Mouse (Mus musculus) limb, embryonic 11.5 days (tissue): Measurements from ENCODE around the gene Tpbpb. TPM values are rescaled to one million over a fixed set of nuclear protein-coding genes. Genes with fewer than 3 reads are reported as not detected.
"Not testable (repeated sequence)": the region's sequence is repeated elsewhere in the genome, so short reads cannot be mapped to it uniquely, and the experiment has no call there.

Experiments
- ATAC-seq: fragments of 200-750 bp; cut with Nextera tagmentation; 2 replicates; pipeline ENCODE4 v1.8.0; 2017; ENCODE audit warnings: low read depth; ENCODE audit not compliant: insufficient number of reproducible peaks, low FRiP score, low TSS enrichment
- DNase-seq: peaks from one replicate; pipeline ENCODE4 v3.0.0-alpha.2; 2015; ENCODE audit warnings: low spot score
- H3K27ac ChIP-seq: fragments of 300-500 bp; sonication (generic); replicated peaks from 2 replicates; pipeline ENCODE4 v1.5.1; 2014; ENCODE audit warnings: low read depth, mild to moderate bottlenecking, low read length
- H3K27me3 ChIP-seq: fragments of 300-500 bp; sonication (generic); 2 replicates; pipeline ENCODE4 v1.6.1; 2014; ENCODE audit warnings: mild to moderate bottlenecking, low read length, mixed read lengths; ENCODE audit not compliant: control insufficient read depth, insufficient read depth
- H3K36me3 ChIP-seq: fragments of 300-500 bp; sonication (generic); 2 replicates; pipeline ENCODE4 v1.6.1; 2014; ENCODE audit warnings: mild to moderate bottlenecking, low read length, moderate library complexity, mixed read lengths; ENCODE audit not compliant: control insufficient read depth, insufficient read depth
- H3K4me1 ChIP-seq: fragments of 300-500 bp; sonication (generic); 2 replicates; pipeline ENCODE4 v1.6.1; 2014; ENCODE audit warnings: low read length, mixed read lengths; ENCODE audit not compliant: control insufficient read depth, insufficient read depth
- H3K4me2 ChIP-seq: fragments of 300-500 bp; sonication (generic); 2 replicates; pipeline ENCODE4 v1.6.1; 2014; ENCODE audit warnings: low read depth, mild to moderate bottlenecking, moderate library complexity; ENCODE audit not compliant: severe bottlenecking
- H3K4me3 ChIP-seq: fragments of 300-500 bp; sonication (generic); 2 replicates; pipeline ENCODE4 v1.5.1; 2014; ENCODE audit warnings: low read depth, low read length
- H3K9ac ChIP-seq: fragments of 300-500 bp; sonication (generic); 2 replicates; pipeline ENCODE4 v1.6.1; 2014; ENCODE audit warnings: mild to moderate bottlenecking, low read length
- H3K9me3 ChIP-seq: fragments of 300-500 bp; sonication (generic); 2 replicates; pipeline ENCODE4 v1.6.1; 2016; ENCODE audit warnings: low read length; ENCODE audit not compliant: control insufficient read depth
- WGBS: fragments of 180-500 bp; shearing (Covaris S2); extraction: QIAGEN DNeasy Blood & Tissue Kit; methylation state at CpG from one replicate; pipeline ENCODE4 v1.1.7; 2014; 5-methylcytosine and 5-hydroxymethylcytosine counted together
- polyA plus RNA-seq: library from polyadenylated mRNA; unstranded; fragments of >200 nt; fragmentation: Nextera tagmentation; extraction: Ambion mirVana; gene quantifications from 2 replicates; pipeline ENCODE4 v1.2.1, GENCODE M21; 2014

Tpbpb gene
- not detected in 2 replicates for polyA plus RNA-seq

GRCm38 (mm10) chr13:60904780-60905179 is at the start of gene Tpbpb:
TSS of gene Tpbpb (minus strand) at chr13:60904880.
- H3K9me3 ChIP-seq, ATAC-seq, H3K4me1 ChIP-seq, H3K27ac ChIP-seq, H3K36me3 ChIP-seq, H3K27me3 ChIP-seq, H3K4me2 ChIP-seq, H3K4me3 ChIP-seq, H3K9ac ChIP-seq, DNase-seq: not testable (repeated sequence)
- 87% methylated on average over 2 of the region's 2 CpGs for WGBS

DNA sequence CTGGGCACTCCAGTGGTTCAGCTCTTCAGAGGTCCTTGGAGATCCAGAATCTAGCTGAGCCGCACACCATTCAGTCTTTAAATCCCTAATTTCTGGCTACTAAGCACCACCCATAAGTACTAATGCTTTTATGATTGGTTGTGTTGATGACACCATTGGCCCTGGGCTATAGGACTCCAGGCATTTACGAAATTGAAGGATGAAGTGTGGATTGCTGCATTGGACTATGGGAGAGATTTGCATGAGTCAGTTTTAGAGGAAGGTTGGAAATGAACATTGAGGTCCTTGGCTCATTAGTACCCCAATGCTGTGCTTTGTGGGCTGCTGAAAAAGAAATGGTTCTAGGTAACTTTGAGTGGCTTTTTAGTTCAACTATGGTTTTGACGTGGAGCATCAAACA is 37.2 kb upstream of the Tpbpb start, which contains the start of gene Tpbpa:
TSS of gene Tpbpa (minus strand) at position 101 of the 400 bp plus-strand sequence.
- not testable (repeated sequence) for ATAC-seq, H3K4me2 ChIP-seq, H3K27ac ChIP-seq, H3K9me3 ChIP-seq, H3K36me3 ChIP-seq, DNase-seq, H3K4me3 ChIP-seq, H3K9ac ChIP-seq, H3K27me3 ChIP-seq, H3K4me1 ChIP-seq
- 82% methylated on average over 3 of the region's 3 CpGs for WGBS

DNA sequence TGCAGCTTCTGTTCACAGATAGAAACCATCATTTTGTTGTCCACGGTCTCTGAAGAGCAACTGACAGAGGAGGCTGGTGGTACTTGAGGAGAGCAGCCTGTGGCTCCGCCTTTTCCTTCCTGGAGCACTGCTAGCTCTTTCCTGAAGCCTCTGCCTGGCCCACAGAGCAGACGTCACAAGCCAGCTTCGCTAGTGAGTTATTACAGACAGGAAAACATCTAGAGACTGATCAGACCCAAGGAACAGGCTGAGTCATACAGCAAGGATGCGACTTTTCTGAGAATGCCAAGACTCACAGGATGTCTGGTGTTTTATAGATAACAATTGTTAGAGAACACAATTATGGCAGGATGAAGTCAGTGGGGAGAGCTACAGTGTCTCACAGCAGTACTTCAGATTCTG is 31.8 kb upstream of the Tpbpb start, which contains the start of the genes Gm49391 and Ctla2a:
TSS of gene Gm49391 (minus strand) at position 72 of the 402 bp plus-strand sequence.
TSS of gene Ctla2a (minus strand) at position 126 of the 402 bp plus-strand sequence.
- H3K4me1 ChIP-seq = no peaks in the 10 kb centered on the region
- ATAC-seq (no peak), DNase-seq (no peak)
- no peaks in the 10 kb centered on the region for H3K27me3 ChIP-seq
- WGBS = 69% methylated on average over 5 of the region's 5 CpGs
- H3K4me2 ChIP-seq = no peak within 1 kb of the TSS
- no peak within 1 kb of the TSS for H3K9ac ChIP-seq
- H3K4me3 ChIP-seq = no peak within 1 kb of the TSS
- H3K9me3 ChIP-seq = no peaks in the 10 kb centered on the region
- no peak within 1 kb of the TSS for H3K27ac ChIP-seq
- H3K36me3 ChIP-seq = no peaks in the 10 kb centered on the region

GRCm38 (mm10) chr13:60935490-60935889 is 30.8 kb upstream of the Tpbpb start, which contains the start of gene Gm49393:
TSS of gene Gm49393 (minus strand) at chr13:60935590.
- not testable (repeated sequence) for DNase-seq, H3K4me2 ChIP-seq, H3K4me3 ChIP-seq, H3K9ac ChIP-seq, ATAC-seq, H3K27ac ChIP-seq, H3K9me3 ChIP-seq, H3K4me1 ChIP-seq, H3K36me3 ChIP-seq, H3K27me3 ChIP-seq
- 74% methylated on average over 2 of the region's 2 CpGs for WGBS

GRCm38 (mm10) chr13:60897328-60897727 is 7.4 kb downstream of the Tpbpb start, which contains the start of gene Ctla2b:
TSS of gene Ctla2b (minus strand) at chr13:60897447.
- DNase-seq = no peak
- no peak for ATAC-seq
- H3K27me3 ChIP-seq = no peaks in the 10 kb centered on the region
- no peak within 1 kb of the TSS for H3K4me3 ChIP-seq
- H3K9me3 ChIP-seq = no peaks in the 10 kb centered on the region
- no peak within 1 kb of the TSS for H3K4me2 ChIP-seq
- no peaks in the 10 kb centered on the region for H3K36me3 ChIP-seq
- H3K9ac ChIP-seq = no peak within 1 kb of the TSS
- no peak within 1 kb of the TSS for H3K27ac ChIP-seq
- no peaks in the 10 kb centered on the region for H3K4me1 ChIP-seq
- WGBS = 79% methylated on average over 3 of the region's 3 CpGs

- WGBS = 90% methylated on average over 7 of the region's 8 CpGs
- H3K9me3 ChIP-seq, H3K4me2 ChIP-seq, H3K4me3 ChIP-seq, H3K9ac ChIP-seq, ATAC-seq, H3K4me1 ChIP-seq, H3K27ac ChIP-seq, H3K27me3 ChIP-seq, DNase-seq, H3K36me3 ChIP-seq: not testable (repeated sequence)
Observed at GRCm38 (mm10) chr13:60896794-60897193, 7.9 kb downstream of the Tpbpb start, which contains the start of gene Gm49392. TSS of gene Gm49392 (minus strand) at chr13:60896894.

DNA sequence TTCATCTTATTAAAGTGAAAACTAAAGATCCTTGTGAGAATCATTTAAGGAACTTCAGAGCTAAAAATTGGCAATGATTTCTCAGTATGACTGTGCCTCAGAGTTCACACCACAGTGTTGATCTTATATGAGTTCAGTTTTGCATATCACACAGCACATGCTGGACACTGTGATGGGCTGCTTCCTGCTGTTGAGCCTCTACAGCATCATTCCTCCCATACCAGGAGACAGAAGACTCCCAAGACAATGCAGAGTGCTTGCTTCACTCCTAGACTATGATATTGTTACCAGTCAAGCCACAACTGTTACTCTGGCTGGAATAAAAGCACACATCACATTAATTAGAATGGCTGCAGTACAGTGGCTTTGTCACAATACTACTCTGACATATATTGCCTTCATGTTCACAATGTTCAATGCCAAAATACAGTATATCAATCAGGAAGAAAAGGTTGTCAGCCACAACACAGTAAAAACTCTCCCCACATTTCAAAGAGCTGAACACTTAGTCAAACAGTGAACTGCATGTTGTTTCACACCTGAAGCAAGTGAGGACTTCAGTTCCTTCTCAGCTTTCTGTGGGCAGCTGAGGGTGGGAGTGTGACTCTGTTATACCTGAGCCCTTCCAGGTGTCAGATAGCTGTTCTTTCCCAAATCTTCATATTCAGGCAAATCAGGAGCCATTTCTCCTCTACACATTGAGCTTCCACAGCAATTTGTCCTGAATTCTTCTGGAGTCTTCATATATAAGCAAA is 9.1 kb downstream of the Tpbpb start:
- no peak overlapping the region for H3K4me3 ChIP-seq
- H3K27me3 ChIP-seq = no peaks in the 10 kb centered on the region
- H3K9me3 ChIP-seq = no peaks in the 10 kb centered on the region
- H3K9ac ChIP-seq = no peak overlapping the region
- no peaks in the 10 kb centered on the region for H3K4me1 ChIP-seq
- H3K36me3 ChIP-seq = no peaks in the 10 kb centered on the region
- ATAC-seq (no peak), DNase-seq (no peak)
- H3K27ac ChIP-seq = no peak overlapping the region
- no peak overlapping the region for H3K4me2 ChIP-seq

DNA sequence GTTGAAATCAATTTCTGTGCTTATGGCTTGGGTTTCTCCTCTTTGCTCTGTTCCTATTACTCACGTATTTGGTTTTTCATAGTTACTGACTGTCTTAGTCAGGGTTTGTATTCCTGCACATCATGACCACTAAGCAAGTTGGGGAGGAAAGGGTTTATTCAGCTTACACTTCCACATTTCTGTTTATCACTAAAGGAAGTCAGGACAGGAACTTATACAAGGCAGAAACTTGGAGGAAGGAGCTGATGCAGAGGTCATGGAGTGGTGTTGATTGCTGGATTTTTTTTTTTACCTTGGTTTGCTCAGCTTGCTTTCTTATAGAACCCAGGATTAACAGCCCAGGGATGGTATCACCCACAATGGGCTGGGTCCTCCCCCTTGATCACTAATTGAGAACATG is 12.4 kb downstream of the Tpbpb start:
- Histone ChIP-seq H3K27ac (no peak overlapping the region), H3K9ac (no peak overlapping the region), H3K9me3 (no peaks in the 10 kb centered on the region), H3K4me1 (no peaks in the 10 kb centered on the region), H3K4me2 (no peak overlapping the region), H3K4me3 (no peak overlapping the region), H3K27me3 (no peaks in the 10 kb centered on the region), H3K36me3 (no peaks in the 10 kb centered on the region)
- WGBS = 100% methylated on average over 1 of the region's 1 CpGs
- ATAC-seq (no peak), DNase-seq (no peak)
